Mouse (Mus musculus): ENCODE data around the gene Hoxb1.

GRCm38 (mm10) chr11:96411019-96411418, 45.5 kb downstream of the Hoxb1 start:
- TF ChIP-seq CTCF (IDR thresholded peaks at IDR 0.05; ENCODE audit: low read depth) (no peak), EP300 (optimal IDR thresholded peaks at IDR 0.05) (no peak)
